Mouse (Mus musculus) thymus, postnatal 25 days (tissue): ENCODE results near the gene Polrmt.
"Not testable (repeated sequence)": the region's sequence is repeated elsewhere in the genome, so short reads cannot be mapped to it uniquely, and the experiment has no call there.

Source experiments
- DNase-seq: peaks from one replicate; pipeline ENCODE4 v3.0.0; 2022

The Polrmt gene

DNA sequence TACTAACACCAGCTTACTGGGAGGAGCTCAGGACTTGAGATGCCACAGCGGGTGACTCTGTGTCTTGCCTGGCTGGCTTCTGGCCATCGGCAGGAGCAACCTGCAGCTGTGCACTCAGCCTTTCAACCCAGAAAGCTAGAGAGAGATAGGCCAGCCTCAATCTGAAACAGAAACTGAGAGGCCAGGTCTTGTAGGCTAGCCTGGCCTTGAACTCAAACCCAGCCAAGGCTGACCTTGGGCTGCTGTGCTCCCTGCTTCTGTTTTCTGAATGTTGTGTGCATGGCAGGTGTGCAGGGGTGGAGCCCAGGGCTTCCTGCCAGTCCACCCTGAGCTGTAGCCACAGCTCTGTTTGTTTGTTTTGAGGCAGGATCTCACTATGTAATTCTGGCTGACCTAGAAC, 26.8 kb upstream of the Polrmt start:
- DNase-seq = no peak

DNA sequence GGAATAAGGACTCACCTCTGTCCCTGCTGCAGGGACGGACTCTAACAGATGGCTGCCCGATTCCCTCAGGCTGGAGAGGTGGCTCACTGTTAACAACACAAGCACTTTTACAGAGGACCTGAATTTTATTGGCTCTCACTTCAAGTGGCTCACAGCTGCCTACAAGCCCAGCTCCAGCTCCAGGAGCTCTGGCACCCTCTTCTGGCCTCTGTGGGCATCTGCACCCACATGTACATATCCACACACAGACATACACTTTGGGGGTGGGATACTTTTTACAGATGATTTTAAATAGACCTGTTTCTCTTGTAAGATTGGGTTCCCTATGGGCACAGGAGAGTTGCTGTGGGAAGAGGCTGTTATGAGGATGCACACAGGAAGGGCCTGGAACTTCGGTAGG, 25.9 kb upstream of the Polrmt start:
- DNase-seq = no peak

DNA sequence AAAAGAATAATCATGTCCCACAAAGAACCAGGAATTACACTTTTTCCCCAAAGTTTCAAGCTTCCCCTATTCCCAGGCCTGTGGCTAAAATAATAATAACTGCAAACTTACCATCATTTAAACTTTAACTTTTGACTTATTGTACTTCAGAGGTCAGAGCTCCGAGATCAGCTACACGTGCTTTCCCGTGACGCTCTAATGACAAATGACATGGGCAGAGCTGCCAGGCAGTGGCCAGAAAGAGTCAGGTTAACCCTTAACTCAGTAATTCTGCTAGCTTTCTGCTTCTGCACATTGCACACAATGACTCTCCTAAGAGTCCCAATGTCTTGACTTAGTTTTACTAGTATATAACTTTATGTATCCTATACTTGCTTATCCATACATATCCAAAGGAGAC, 22.9 kb upstream of the Polrmt start:
- DNase-seq = no peak

DNA sequence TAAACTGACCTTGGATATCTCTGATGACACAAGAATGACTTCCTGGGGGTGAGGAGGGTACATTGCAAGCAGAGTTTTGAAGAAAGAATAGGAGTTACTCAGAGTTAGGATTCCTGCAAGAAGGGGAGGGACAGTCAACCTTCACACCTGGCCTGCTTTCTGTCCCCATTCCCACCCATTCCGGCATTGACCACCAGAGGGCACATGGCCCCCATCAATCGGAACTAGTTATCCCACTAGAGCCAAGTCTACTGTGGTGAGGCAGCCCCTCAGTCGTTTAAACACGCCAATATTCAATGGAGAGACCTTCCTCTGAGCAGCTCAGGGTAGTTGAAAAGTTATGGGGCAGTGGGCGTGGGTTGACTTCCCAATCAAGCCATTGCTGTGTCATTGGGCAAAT, 22.0 kb upstream of the Polrmt start:
- DNase-seq = peak; percentile 84

DNA sequence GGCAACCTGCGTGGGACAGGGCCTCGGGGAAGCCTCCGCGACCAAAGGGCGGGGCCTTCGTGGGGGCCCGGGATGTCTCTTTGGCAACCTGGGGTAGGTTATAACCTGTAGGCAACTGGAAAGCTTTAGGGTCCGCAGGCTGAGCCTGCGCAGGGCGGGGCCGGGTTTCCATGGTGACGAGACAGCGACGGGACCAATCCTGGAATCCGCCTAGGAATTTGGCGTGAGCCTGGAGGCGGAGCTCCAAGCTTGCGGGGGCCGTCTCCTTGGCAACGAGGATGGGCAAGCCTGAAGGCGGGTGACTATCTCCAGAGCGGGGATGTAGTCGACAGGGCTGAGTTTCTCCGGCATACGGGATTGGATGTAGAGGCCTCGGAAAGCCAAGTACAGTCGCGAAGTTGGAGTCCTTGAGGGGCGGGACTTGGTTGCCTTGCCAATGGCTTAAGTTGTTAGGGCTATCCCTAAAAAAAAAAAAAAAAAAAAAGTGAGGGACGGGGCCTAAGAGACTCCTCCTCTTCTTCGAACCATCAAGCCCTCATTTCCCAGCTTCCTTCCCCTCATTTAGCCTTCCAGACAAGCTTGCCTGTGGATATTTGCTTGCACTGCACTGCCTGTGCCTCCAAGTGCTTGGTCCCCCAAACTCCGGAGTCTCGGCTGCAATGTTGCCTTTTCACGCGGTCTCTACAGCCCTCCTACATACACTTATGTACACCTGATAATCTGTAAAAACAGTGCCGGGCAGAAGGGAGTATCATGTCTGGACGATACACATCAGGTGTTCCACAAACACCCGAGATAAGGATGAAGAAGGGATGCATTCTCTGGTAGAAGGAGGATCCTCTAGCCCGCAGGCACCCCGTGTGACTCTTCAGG, 21.2 kb upstream of the Polrmt start:
- peak; percentile 70 for DNase-seq

DNA sequence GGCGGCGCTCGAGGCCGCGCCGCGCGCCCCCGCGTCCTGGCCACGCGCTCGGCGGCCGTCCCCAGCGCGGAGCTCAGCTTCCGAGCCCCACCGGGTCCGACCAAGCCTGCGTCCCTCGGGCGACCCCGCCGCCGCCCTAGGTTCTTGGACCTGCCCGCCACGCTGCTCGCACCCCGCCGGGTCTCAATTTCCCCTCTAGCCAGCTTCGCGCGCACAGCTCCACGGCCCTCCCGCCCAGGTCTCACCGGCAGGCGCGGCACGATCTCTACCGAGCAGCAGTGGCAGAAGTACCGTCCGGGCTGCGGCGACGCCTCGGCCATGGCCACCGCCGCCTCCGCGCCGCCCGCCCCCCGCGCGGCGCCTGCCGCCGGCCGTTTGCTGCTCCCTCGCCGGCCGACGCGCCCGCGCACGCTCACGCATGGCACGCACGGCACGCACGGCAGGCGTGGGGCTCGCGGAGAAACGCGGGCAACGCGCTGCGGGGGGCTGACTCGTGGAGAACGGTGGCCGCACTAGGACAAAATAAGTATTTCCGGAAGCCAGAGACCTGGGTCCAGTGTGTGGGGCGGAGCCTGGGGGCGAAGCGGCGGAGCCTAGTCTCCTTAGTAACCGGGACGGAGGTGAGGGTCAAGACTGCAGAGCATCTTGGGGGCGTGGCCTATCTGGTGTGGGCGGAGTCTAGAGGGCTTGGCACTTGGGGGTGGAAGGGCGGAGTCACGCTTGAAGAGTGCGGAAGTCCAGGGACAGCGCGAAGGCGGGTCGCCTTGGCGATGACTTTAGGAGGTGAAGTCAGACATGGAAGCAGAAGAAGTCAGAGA, 20.3 kb upstream of the Polrmt start, which contains the start of gene Rnf126:
Rnf126 (minus strand) TSS at position 445 of the 818 bp plus-strand sequence.
- peak; percentile 100 for DNase-seq

DNA sequence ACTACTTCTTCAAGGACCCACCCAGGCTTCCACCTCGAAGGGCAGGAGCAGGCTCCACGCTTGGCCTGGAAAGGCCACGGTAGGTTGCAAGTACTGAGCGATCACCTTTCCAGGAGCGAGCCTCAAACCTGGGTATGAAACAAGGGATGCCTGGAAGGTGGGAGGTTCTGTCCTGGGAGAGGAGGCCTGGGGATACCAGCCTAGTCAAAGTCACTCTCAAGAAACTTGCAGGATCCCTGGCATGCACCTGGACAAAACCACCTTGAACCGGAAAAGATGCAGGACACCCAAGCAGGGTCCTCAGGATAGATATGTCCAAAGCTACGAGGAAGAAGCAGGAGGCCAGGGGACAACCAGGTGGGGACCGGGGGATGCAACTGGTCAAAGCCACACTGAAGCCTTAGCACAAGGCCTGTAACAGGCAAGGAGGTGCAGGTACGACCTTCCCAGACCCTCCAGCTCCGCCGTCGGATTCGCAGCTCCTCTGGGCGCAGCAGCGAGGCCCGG, 19.7 kb upstream of the Polrmt start:
- DNase-seq = no peak

DNA sequence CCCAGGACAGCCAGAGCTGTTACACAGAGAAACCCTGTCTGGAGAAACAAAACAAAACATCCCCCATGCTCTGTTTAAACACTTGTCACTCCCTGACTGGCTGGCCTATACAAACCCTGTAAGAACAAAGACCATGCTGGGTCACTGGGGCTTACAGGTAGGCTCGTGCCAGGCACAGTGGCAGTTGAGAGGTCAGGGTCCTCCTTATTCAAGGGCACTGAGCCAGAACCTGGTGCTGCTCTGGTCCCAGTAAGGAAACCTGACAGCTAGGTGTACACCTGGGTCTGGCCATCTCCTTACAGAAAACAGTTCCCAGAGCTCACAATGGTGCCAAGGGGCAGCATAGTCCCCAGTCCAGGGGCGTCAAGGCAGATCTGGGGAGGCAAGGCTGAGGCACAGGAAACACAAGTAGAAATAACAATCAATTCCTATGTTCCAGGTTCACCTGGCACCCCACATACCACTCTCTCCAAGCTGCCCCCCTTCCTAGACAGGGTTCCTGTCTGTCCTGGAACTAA, 18.9 kb upstream of the Polrmt start:
- no peak for DNase-seq

DNA sequence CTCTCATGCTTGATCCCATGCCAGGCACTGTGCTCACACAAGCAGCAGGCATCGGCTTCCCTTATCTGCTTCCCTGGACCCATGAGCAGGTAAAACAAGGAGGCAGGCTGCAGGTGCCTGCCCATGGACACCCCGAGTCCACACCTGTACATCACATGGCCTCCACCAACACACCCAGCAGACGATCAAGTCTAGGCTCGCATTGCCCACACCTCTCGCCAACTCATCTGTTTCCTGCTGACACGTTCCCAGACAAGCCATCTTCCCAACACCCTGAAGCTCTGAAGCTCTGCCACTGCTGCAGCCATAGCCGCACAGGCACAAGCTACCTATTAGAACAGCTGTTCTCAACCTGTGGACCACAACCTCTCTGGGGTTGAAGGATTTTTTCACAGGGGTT, 17.9 kb upstream of the Polrmt start:
- DNase-seq = no peak

DNA sequence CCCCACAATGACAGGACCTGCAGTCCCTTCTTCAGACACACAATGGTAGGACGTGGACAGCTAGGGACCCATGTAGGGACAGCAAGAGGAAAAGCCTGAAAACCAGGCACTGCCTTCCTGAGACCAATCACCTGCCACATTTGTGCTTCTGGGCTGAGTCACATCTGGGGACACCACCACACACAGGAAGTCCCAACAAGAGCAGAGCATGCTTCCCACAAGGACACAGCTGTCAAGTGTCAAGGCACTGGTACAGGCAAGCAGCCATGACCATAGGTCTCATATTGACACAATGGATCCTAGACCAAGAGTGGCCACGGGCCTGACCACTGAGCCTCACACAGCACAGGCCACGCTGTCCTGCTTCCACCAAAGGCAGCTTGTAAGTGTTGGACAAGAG, 16.5 kb upstream of the Polrmt start:
- DNase-seq = no peak

DNA sequence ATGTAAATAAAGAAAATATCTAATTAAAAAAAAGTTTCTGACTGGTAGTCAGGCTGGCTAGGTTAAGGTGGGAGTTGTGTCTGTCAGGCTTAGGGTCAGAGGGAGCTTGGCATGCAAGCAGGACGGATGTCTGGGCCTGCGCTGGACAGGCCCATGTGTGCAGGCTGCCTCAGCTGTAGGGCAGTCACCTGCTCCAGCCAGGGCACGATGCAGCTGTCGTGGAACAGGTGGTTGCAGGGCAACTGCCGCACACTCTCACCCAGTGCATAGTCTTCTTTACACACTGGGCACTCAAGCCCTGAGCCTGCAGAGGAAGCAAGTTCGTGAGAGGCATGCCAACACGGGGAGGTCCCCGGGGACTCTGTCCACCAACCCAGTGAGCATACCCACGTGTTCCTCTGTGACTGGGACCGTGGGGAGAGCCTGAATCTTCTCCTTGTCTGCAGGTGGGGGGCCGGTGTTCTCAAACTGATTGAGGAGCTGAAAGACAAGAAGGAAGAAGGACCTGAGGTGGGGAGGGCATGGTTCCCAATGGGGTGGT, 14.3 kb upstream of the Polrmt start:
- DNase-seq = no peak

DNA sequence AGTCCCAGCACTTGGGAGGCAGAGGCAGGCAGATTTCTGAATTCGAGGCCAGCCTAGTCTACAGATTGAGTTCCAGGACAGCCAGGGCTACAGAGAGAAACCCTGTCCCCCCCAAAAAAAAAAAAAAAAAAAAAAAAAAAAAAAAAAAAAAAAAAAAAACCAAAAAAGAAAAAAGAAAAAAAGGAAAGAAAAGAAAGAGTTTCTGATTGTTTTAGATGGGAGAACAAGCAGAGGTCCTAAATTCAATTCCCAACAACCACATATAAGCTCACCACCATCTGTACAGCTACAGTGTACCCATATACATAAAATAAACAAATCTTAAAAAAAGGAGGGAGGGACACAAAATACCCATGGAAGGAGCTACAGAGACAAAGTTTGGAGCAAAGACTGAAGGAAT, 13.3 kb upstream of the Polrmt start:
- not testable (repeated sequence) for DNase-seq

DNA sequence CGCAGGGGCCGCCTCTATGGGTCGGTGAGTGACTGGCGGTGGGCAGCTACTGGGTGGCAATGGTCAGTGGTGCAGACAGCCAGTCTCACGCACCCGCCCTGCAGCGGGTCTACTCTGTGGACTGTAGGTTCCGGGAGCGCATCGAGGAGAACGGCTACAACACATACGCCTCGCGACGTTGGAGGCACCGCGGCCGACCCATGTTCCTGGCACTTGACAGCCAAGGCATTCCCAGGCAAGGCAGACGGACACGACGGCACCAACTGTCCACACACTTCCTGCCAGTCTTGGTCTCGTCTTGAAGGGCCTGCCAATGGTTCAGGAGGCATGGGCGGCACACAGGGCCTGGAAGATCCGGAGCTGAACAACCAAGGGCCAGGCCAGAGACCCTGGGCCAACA, 10.3 kb upstream of the Polrmt start:
- no peak for DNase-seq

DNA sequence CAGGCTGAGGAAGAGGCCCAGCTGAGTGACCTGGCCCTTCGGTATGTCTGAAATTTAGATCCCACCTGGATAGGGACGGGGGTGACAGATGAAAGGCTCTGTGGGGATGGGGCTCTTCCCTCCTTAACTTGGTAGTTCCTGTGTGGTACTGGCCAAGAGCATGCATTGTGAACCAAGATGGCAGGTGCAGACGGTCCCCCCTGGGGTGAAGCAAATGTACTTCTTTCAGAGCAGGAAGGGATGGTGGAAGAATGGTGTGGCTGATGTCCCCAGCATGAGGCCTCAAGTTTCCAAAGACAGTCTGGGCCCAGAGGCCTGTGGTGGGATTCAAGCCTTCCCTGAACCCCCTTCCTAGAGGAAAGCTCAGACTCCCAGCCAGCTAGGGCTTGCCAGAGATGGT, 9.5 kb upstream of the Polrmt start:
- no peak for DNase-seq

DNA sequence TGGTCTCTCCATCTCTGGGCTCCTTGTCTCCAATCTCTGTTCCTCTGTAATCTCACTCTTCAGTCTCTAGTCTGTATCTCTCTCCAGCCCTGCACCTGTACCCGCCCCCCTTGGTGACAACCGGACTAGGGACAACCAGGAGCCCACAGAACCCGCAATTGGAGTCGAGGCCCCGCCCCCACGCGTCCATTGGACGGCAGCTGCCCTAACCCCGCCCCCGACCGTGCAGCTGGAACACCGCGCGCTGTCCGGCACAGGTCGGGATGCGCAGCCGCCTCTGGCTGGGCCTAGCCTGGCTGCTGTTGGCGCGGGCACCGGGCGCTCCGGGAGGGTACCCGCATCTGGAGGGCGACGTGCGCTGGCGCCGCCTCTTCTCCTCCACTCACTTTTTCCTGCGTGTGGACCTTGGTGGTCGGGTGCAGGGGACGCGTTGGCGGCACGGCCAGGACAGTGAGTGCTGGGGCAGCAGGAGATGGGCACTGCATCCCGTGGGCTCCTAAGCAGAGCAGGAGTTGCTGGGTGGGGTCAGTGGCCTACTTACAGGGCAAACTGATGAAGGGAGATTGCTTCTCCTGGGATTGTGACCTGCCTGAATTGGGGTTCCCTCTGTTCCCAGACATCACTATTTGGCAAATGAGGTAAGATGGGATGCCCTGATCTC, 8.6 kb upstream of the Polrmt start, which contains the start of gene Fgf22:
Fgf22 (plus strand) TSS at position 221 of the 661 bp plus-strand sequence.
- DNase-seq = peak; percentile 28

DNA sequence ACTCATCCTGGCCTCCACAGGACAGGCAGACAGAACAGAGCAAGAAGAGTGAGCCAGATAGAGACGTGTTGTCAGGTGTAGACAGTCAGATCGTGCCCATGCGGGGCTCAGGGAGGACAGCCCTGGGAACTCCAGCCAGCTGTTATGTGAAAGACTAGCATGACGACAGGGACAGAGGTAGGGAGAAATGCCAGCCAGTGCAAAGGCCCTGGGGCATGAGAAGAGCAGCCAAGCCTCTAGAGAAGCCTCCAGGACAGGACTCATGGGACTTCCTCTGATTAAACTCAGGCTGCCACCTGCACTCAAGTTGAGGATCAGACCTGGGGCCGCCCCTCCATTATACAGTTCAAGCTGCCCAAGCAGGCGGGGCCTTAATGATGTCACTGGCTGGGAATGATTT, 2.1 kb upstream of the Polrmt start:
- DNase-seq = no peak

DNA sequence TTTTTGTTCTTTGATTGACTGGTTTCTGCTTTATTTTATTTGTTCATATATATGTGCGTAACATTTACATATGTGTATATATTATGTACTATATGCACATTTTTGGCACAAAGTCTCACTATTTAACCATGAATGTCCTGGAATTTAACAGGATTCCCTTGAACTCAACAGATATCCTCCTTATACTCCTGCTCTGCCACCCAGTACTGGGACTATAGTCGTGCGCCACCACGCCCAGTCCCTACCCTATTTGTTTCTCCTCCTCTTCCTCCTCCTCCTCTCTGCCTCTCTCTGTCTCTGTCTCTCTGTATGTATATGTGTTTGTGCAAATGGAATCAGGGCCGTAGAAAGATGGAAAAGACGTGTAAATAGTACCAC, 382 bp upstream of the Polrmt start:
- DNase-seq = no peak

DNA sequence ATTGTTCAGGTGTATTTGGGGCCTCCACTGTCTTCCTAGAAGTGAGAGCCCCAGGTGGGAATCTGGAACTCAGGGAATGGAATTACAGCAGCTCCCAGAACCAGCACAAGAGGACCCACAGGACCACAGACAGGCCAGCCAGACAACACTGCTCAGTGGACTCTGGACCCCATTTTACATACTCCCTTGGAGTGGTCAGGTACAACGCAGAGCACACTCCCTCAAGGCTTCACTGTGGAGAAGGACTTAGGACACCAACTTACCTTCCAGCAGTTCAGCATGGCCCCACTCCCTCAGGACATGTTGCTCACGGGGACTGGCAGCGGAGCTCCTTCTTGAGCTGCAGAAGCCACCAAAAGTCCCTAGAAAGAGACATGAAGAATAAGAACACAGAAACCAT, 970 bp downstream of the Polrmt start:
- DNase-seq = no peak

DNA sequence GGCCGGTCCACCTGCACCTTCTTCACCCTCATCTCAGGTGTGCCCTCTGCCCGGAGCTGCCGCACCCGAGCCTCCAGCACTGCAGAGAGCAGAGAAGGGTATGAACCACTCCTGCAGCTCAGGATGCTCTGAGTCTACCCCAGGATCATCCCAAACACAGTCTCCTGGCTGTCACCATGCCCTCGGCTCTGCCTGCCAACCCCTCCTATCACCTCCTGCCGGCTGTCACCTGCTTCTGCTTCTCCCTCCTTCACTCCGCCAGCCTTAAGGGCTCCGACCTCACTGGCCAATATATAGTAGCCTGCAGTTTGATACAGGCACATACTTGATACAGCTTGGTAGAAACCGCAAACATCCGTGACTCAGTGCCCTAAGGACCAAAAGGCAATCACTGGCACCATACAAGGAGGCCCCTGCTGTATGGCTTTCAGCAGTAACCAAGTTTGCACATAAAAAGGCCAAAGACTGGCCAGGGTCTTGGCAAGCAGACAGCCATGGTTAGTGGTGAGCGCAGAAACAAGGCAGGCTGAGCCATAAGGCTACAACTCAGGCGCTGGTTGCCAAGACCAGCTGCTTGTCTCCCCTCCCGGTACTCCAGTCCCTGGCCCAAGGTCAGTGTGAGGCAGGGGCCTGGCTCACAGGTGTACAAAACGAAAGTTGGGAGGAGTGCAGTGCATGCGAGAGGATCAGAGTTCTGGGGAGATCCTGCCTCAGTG, 2.6 kb downstream of the Polrmt start:
- no peak for DNase-seq

DNA sequence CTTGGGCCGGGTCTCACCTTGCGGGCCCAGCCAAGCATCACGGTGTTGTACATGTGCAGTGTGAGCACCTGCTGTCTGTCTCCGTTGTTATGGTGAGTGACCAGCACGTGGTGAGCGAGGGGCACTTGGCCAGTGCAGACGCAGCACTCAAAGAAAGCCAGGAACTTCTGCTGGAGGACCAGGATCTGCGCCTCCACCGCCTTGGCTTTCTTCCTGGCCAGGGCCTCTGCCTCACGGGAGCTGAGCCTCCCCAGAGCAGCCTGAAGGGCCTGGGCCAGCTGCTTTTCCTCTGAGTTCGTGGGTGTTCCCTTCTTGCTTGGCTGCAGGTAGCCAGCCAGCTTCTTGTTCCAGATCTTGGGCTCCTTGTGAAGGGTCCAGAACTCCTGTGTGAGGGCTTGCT, 3.2 kb downstream of the Polrmt start:
- DNase-seq = no peak

DNA sequence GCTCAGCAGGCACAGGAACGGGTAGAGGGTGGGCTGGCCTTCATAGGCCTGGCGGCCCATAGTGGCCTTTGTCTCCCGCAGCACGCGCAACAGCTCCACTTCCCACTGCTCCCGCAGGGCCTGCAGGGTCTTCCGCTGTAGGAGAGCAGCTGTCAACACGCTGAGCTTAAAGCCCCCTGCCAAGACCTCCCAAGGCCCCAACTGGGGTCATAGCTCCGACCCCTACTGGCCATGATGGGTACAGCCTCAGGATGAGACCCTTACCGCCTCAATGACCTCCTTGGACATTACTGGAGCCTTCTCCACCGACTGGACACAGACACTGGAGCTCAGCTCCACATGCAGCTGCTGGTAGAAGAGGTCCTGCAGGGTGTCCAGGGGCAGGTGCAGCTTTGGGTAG, 5.5 kb downstream of the Polrmt start:
- DNase-seq = no peak

DNA sequence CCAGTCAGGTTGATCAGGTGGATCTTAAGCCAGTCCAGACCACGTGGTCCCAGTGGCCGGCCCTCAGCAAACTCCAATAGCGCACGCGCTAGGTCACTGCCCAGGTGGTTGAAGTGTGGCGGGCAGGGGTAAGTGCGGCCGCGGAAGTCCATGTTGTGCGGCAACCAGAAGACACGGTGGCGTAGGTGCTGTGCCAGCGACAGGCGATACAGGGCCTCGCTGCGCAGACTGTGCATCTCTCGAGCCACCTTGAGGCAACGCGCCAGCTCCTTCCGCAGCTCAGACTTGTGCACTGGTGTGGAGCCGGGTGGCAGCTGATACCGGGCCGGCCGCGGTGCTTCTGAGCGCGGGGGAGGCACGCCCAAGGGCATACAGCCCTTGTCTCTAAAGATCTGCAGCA, 7.1 kb downstream of the Polrmt start:
- no peak for DNase-seq
